Mouse (Mus musculus): ENCODE data around the gene Phf5a.

- TF ChIP-seq CTCF (IDR thresholded peaks at IDR 0.05; ENCODE audit: low read depth, low read length) = no peak
- TF ChIP-seq POLR2A (IDR thresholded peaks at IDR 0.05; ENCODE audit: insufficient read depth, low read length) = no peak
Observed at GRCm38 (mm10) chr15:81839634-81840033, 32.1 kb downstream of the Phf5a start.
